Mouse (Mus musculus) G1E (cell line): Measurements from ENCODE around the gene Slc46a3.

Source experiments
- CTCF ChIP-seq: IDR thresholded peaks from 2 replicates; pipeline ENCODE4 v1.5.1; 2012; ENCODE audit warnings: low read depth, low read length, inconsistent platforms, mixed read lengths
- TAL1 ChIP-seq: conservative IDR thresholded peaks from 2 replicates; pipeline ENCODE4 v1.6.1; 2012; ENCODE audit warnings: low read depth, low read length, inconsistent platforms, mixed read lengths

GRCm38 (mm10) chr5:147935096-147935495 lies 40.5 kb upstream of the Slc46a3 start:
- TF ChIP-seq CTCF, result no peak
- no peak for TF ChIP-seq TAL1
